Mouse (Mus musculus) liver, embryonic 14.5 days (tissue): ENCODE data around the gene Camp. TPM values are rescaled to one million over a fixed set of nuclear protein-coding genes. Genes with fewer than 3 reads are reported as not detected.
A peak's percentile ranks its signal among the peaks of the same experiment; 100 is the strongest.

ENCODE experiments used
- ATAC-seq: fragments of 200-750 bp; cut with Nextera tagmentation; 2 replicates; pipeline ENCODE4 v1.8.0; 2017; ENCODE audit warnings: moderate number of reproducible peaks, mild to moderate bottlenecking, moderate library complexity; ENCODE audit not compliant: insufficient read depth
- DNase-seq, 3 experiments: peaks; one replicate each; pipeline ENCODE4 v3.0.0-alpha.2; 2012 to 2013; ENCODE audit warnings: low read depth in 3 of 3, low spot score in 3 of 3
- H3K27ac ChIP-seq: fragments of 300-500 bp; sonication (generic); 2 replicates; pipeline ENCODE4 v1.5.1; 2014; ENCODE audit warnings: moderate library complexity, mild to moderate bottlenecking, control low read depth, inconsistent platforms
- H3K27me3 ChIP-seq: fragments of 300-500 bp; sonication (generic); 2 replicates; pipeline ENCODE4 v1.6.1; 2014; ENCODE audit warnings: mild to moderate bottlenecking, low read length, moderate library complexity; ENCODE audit not compliant: control insufficient read depth, insufficient read depth
- H3K36me3 ChIP-seq: fragments of 300-500 bp; sonication (generic); replicated peaks from 2 replicates; pipeline ENCODE4 v1.6.1; 2014; ENCODE audit warnings: low read depth; ENCODE audit not compliant: control insufficient read depth, insufficient read depth
- H3K4me1 ChIP-seq, 2 experiments: fragments of 200-500 bp in 1 of 2; fragments of 300-500 bp in 1 of 2; sonication (generic) in 1 of 2; replicated peaks; 2 replicates each; pipeline ENCODE4 v1.6.1; 2012 to 2014; ENCODE audit warnings: antibody characterized with exemption in 1 of 2, inconsistent platforms in 1 of 2, low read length in 1 of 2; ENCODE audit not compliant: control insufficient read depth in 2 of 2, insufficient read depth in 2 of 2
- H3K4me2 ChIP-seq: fragments of 300-500 bp; sonication (generic); 2 replicates; pipeline ENCODE4 v1.6.1; 2014; ENCODE audit warnings: low read depth, mild to moderate bottlenecking, control low read depth, moderate library complexity
- H3K4me3 ChIP-seq, 2 experiments: fragments of 200-500 bp in 1 of 2; fragments of 300-500 bp in 1 of 2; sonication (generic) in 1 of 2; 2 replicates each; pipeline ENCODE4 v1.5.1; 2012 to 2014; ENCODE audit warnings: low read depth in 2 of 2, low read length in 2 of 2, mild to moderate bottlenecking in 2 of 2, control low read depth in 1 of 2, inconsistent platforms in 1 of 2, moderate library complexity in 1 of 2; ENCODE audit not compliant: insufficient read depth in 1 of 2
- H3K9ac ChIP-seq: fragments of 300-500 bp; sonication (generic); replicated peaks from 2 replicates; pipeline ENCODE4 v1.6.1; 2014; ENCODE audit warnings: mild to moderate bottlenecking, control low read depth, moderate library complexity
- H3K9me3 ChIP-seq: fragments of 300-500 bp; sonication (generic); 2 replicates; pipeline ENCODE4 v1.6.1; 2016; ENCODE audit warnings: low read length, mixed read lengths; ENCODE audit not compliant: control insufficient read depth
- CTCF ChIP-seq: IDR thresholded peaks from 2 replicates; pipeline ENCODE4 v1.5.1; 2016; ENCODE audit warnings: antibody characterized with exemption, low read depth, control low read depth
- EP300 ChIP-seq: IDR thresholded peaks from 2 replicates; pipeline ENCODE4 v1.6.1; 2016; ENCODE audit warnings: antibody characterized with exemption, low read depth
- WGBS: fragments of 180-500 bp; shearing (Covaris S2); extraction: QIAGEN DNeasy Blood & Tissue Kit; methylation state at CpG from one replicate; pipeline ENCODE4 v1.1.7; 2014; ENCODE audit not compliant: insufficient replicate concordance; 5-methylcytosine and 5-hydroxymethylcytosine counted together
- polyA plus RNA-seq, 2 experiments: library from polyadenylated mRNA; depleted of rRNA in 1 of 2; stranded (reverse) in 1 of 2; unstranded in 1 of 2; fragments of >200 nt; fragmentation: Nextera tagmentation in 1 of 2; extraction: Ambion mirVana in 1 of 2; gene quantifications; 2 replicates each; pipeline versions ENCODE4 v1.2.1 to v1.2.3; 2012 to 2014

Camp gene
- polyA plus RNA-seq, 2 experiments = 56.1 to 101 TPM

DNA sequence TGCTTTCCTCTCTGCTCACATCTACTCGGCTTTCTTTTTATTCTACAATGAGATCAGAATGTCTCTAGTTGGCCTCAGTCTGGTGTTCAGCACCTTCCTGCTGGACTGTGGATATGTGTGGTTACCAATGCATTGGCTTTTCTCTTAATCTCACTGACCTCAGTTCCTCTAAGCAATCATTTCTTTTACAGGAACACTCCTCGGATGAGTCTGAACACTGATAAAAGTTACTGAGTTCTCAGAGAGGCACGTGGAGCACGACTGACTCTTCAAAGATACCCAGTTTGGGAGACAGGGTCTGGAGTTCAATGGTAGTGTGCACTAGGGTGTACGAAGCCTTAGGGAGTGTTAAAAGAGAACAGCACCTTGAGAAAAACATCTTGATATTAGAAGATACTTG, 23.2 kb downstream of the Camp start:
- no peaks in the 10 kb centered on the region for H3K9me3 ChIP-seq
- no peak overlapping the region for H3K27ac ChIP-seq
- no peak overlapping the region for H3K9ac ChIP-seq
- no peaks in the 10 kb centered on the region for H3K36me3 ChIP-seq
- H3K4me3 ChIP-seq = no peak overlapping the region
- ATAC-seq = peak; percentile 60; the same call in 1 of the 2 replicates
- TF ChIP-seq CTCF (no peak), EP300 (no peak)
- peaks cover 9 to 14% of the 10 kb centered on the region in 2 experiments; a peak in 3 of 4 replicates for H3K4me1 ChIP-seq
- H3K27me3 ChIP-seq = no peaks in the 10 kb centered on the region
- WGBS = 16% methylated on average over 5 of the region's 5 CpGs
- H3K4me2 ChIP-seq = no peak overlapping the region
- no peak for DNase-seq

DNA sequence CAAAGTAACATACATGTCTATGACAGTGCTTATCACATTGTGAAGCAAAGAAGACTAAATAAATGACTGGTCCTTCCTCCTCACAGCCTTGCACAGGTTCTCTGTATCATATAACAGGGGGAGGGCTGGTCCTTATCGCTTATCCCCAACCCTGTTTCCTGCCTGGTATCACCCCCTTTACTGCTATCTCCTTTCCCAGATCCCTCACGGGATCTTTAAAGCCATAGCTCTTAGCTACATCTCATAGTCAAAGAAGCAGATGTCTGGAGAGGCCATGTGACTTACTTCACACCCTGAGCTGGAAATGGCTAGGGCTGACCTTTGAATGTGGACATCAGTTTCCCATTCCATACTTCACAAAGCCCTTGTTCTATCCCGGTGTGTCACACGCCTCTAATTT, 23.7 kb downstream of the Camp start:
- ATAC-seq (peak; percentile 91), DNase-seq (peak in 1 of 3 experiments; percentile 41)
- H3K9me3 ChIP-seq = no peaks in the 10 kb centered on the region
- TF ChIP-seq CTCF (no peak), EP300 (peak; percentile 69)
- H3K27me3 ChIP-seq = no peaks in the 10 kb centered on the region
- H3K9ac ChIP-seq = no peak overlapping the region
- peaks cover 9 to 14% of the 10 kb centered on the region in 2 experiments; a peak in 3 of 4 replicates for H3K4me1 ChIP-seq
- 13% methylated on average over 4 of the region's 4 CpGs for WGBS
- H3K36me3 ChIP-seq = no peaks in the 10 kb centered on the region
- H3K27ac ChIP-seq = no peak overlapping the region
- no peak overlapping the region for H3K4me3 ChIP-seq
- H3K4me2 ChIP-seq = no peak overlapping the region

DNA sequence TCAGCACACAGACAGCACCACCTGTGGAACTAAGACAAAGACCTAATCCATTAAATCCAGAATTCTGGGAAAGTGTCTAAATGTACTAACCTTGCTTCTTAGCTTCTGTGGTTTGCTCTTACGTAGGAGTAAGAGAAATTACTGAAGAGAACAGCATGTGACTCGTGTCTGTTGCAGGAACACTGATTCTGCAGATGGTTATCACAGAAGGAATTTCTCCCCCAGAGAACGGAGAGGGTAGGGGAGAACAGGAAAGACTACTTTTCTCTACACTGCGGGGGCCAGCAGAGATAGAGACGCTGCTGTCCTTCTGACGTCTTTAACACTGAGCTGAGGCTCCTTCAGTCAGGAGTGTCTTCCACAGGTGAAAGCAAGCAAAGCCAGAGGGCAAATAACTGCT, 33.1 kb downstream of the Camp start:
- Histone ChIP-seq H3K27me3 (no peaks in the 10 kb centered on the region), H3K36me3 (no peaks in the 10 kb centered on the region), H3K4me2 (no peak overlapping the region), H3K4me3 (no peak overlapping the region), H3K9ac (no peak overlapping the region), H3K27ac (no peak overlapping the region), H3K9me3 (no peaks in the 10 kb centered on the region), H3K4me1 (no peaks in the 10 kb centered on the region)
- TF ChIP-seq EP300 (no peak), CTCF (no peak)
- no peak for ATAC-seq
- WGBS = 15% methylated on average over 6 of the region's 6 CpGs
- DNase-seq = no peak

DNA sequence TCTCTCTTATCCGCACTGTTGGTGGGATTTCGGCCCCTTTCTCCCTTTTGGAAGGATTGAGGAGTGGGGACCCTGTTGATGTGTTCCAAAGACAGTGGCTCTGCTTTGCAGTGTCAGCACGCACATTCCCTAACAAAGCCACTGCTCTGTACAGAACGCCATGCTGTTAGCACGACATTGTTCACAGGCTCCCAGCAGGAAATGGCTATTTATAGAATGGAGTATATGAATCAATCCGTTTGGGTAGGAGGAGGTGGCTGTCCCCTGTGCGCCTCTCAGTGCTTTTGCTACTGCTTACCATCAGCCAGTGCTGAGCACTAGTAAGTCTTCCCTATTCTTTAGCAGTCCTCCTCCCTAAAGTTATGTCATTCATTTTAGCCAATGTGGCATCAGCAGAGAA, 36.0 kb downstream of the Camp start:
- Histone ChIP-seq H3K36me3 (no peaks in the 10 kb centered on the region), H3K4me3 (no peak overlapping the region), H3K27ac (no peak overlapping the region), H3K9me3 (no peaks in the 10 kb centered on the region), H3K9ac (no peak overlapping the region), H3K4me2 (no peak overlapping the region), H3K27me3 (no peaks in the 10 kb centered on the region), H3K4me1 (no peaks in the 10 kb centered on the region)
- TF ChIP-seq EP300 (no peak), CTCF (no peak)
- 38% methylated on average over 7 of the region's 7 CpGs for WGBS
- DNase-seq (no peak), ATAC-seq (no peak)

DNA sequence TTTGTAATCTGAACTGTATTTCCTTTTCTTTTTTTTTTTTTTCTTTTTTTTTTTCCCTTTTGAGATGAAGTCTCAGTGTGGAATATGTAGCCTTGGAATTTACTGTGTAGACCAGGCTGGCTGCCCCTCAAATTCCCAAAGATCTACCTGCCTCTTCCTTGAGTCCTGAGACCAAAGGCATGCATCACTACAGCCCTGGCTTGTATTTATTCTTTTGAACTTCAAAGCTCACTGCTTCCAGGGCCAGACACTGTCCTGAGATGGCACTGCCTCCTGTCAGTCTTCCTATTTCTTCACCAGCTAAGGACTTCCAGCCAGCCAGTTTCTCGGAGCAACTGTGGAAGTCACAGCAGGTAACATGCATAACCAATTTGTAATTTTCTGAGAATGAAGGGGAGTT, 37.4 kb downstream of the Camp start, which contains the start of gene Spink8:
TSS of gene Spink8 (plus strand) at position 301 of the 400 bp plus-strand sequence.
- no peak within 1 kb of the TSS for H3K4me2 ChIP-seq
- no peak for TF ChIP-seq EP300
- no peak for TF ChIP-seq CTCF
- 54% methylated on average over 1 of the region's 1 CpGs for WGBS

More for the DNA sequence above, 37.4 kb downstream of the Camp start, which contains the start of gene Spink8:
- Histone ChIP-seq H3K4me3 (no peak within 1 kb of the TSS), H3K4me1 (no peaks in the 10 kb centered on the region), H3K36me3 (no peaks in the 10 kb centered on the region), H3K27ac (no peak within 1 kb of the TSS), H3K27me3 (no peaks in the 10 kb centered on the region), H3K9me3 (no peaks in the 10 kb centered on the region), H3K9ac (no peak within 1 kb of the TSS)
- DNase-seq (no peak), ATAC-seq (no peak)
